Mouse (Mus musculus): ENCODE data around the gene Tbc1d16.

- TF ChIP-seq CTCF (IDR thresholded peaks at IDR 0.05; ENCODE audit: borderline replicate concordance, extremely low read depth, insufficient read depth, insufficient read length) = no peak
- no peak for TF ChIP-seq POLR2A (IDR thresholded peaks at IDR 0.05; ENCODE audit: borderline replicate concordance, extremely low read depth, insufficient read depth, insufficient read length, poor library complexity, severe bottlenecking)
Observed at GRCm38 (mm10) chr11:119188389-119188788, 39.9 kb downstream of the Tbc1d16 start.
